Mouse (Mus musculus) urinary bladder, postnatal 36 days (tissue): Measurements from ENCODE around the gene Trmt1.

Experiments
- DNase-seq, 2 experiments: peaks; one replicate each; pipeline ENCODE4 v3.0.0; 2022; ENCODE audit warnings: low spot score in 2 of 2, mixed read lengths in 1 of 2

Trmt1 gene

GRCm38 (mm10) chr8:84686191-84687002 is at the start of gene Trmt1:
Trmt1 (plus strand) TSS chr8:84686307.
- no peak for DNase-seq

DNA sequence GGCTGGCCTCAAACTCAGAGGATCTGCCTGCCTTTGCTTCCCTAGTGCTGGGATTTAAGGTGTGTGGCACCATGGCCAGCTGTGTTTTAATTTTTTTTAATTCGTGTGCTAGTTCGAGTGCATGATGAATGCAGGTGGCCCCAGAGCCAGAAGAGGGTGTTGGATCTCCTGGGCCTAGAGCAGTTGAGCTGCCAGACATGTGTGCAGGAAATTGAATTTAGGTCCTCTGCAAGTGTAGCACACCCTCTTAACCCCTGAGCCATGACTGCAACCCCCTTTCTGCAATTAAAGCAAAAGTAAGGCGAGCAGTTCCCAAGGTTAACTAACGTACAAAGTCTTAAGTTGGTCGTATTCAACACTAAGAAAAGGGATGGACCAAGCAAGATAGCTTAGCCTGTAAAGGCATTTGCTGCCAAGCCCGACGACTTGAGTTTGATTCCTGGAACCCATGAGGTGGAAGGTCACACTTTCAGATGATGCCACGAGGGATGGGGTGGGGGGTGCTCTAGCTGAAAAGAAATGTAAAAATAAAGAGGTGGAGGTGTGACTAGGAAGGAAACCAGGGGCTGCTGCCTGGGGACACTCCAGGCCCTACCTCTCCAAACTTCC is 48.1 kb upstream of the Trmt1 start:
- DNase-seq = no peak

DNA sequence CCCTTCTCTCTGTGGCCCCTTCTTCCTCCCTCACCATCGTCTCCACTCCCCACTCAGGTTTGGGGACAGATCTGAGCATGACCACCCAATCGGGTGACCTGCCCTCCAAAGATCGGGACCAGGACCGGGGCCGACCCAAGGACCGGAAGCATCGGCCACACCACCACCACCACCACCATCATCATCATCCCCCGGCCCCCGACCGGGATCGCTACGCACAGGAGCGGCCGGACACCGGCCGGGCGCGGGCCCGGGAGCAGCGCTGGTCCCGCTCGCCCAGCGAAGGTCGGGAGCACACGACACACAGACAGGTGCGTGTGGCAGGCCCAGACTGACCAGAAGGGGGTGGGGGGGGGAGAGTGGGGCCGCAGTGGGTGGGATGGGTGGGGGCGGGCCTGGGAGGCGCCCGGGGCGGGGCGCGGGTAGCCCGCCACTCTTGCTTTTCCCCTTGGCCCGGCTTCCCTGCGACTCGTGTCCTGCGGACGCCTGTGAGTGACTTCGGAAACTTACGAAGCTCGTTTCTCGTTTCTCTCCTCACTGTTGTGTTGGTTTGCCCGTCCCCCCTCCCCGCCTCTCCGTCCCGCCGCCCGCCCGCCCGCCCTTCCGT is 47.4 kb upstream of the Trmt1 start:
- no peak for DNase-seq

DNA sequence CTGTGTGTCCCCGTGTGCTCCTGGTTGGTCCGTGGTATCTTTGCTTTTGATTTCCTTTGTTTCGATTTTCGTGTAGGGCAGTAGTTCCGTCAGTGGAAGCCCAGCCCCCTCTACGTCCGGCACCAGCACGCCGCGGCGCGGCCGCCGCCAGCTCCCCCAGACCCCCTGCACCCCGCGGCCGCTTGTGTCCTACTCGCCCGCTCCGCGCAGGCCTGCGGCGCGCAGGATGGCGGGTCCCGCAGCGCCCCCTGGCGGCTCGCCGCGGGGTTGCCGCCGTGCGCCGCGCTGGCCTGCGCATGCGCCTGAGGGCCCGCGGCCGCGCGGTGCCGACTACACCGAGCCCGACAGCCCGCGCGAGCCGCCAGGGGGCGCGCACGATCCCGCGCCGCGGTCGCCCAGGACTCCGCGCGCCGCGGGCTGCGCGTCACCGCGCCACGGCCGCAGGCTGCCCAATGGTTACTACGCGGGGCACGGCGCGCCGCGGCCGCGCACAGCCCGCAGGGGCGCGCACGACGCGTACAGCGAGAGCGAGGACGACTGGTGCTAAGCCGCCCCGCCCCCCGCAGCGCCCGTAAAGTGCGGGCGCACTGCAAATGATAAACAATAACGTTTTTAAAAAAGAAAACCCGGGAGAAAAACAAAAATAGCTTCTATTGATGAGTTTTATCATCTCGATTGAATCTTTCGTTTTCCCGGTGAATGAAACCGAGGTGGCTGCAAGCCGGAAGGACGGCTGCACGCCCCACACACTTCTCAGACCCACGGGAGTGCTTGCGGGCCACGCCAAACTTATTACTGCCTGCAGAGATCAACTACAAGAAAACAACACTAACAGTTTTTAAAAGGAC is 46.7 kb upstream of the Trmt1 start:
- DNase-seq = peak; percentile 89 to 92

- DNase-seq = no peak
These were observed 46.0 kb upstream of the Trmt1 start for GRCm38 (mm10) chr8:84640010-84640588.

GRCm38 (mm10) chr8:84640617-84641294 is 45.4 kb upstream of the Trmt1 start:
- DNase-seq = no peak

GRCm38 (mm10) chr8:84641578-84642361 is 44.3 kb upstream of the Trmt1 start:
- DNase-seq = no peak

- DNase-seq = no peak
These were observed 43.1 kb upstream of the Trmt1 start for GRCm38 (mm10) chr8:84643019-84643418.

DNA sequence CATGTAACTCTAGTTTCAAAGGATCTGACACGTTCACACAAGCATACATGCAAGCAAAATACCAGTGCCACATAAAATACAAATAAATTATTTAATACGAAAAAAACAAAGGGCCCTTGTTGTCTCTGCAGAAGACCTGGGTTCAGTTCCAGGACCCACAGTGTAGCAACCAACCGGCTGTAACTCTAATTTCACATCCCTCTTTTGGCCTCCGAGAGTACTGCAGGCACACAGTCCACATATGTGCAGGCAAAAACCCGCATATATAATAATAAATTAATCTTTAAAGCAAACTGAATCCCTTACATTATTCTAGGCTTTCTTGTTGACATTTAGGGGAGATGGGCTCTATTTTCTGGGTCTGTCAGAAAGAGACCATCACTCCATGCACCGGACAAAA is 39.3 kb upstream of the Trmt1 start:
- no peak for DNase-seq

- DNase-seq = no peak
These were observed 38.6 kb upstream of the Trmt1 start for GRCm38 (mm10) chr8:84647461-84647901.

DNA sequence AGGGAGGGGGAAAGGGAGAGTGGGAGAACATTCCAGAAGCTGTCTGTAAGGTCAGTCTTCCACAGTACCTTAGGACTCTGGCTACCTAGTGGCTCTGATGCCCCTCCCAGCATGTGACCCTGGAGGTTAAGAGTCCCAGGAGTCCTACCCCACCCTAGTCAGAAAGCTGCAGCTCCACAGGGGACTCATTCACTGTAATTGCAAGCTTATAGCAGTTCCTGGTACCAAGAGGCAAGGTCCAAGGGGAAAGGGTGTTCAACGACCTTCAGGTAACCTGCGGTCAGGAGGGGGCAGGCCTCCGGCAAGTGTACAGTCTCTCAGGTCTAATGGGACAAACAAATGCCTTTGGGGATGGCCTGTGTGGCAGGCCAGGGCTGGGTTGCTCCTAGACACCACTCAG is 35.9 kb upstream of the Trmt1 start:
- no peak for DNase-seq

DNA sequence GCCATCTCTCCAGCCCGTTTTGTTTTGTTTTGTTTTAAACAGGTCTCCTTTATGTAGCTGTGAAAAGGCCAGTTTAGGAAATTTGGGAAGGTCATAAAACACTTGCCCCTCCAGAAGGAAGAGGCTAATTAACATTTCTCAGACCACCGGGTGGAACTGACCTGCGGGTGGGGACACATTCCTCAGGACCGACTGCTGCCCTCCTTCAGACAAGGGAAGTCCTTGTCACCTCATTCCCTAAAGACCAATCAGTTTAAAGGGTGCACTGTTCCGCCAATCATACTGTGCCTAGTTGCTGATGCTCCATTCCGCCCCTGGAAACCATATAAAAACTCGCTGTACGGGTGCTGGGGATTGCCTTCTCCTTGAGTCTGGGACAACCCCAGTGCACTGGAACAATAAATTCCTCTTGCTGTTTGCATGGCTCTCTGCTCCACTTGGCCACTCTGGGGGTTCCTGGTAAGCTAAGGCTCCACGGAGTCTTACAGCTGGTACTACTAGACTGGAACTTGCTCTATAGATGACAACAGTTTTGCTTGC is 32.9 kb upstream of the Trmt1 start:
- no peak for DNase-seq

DNA sequence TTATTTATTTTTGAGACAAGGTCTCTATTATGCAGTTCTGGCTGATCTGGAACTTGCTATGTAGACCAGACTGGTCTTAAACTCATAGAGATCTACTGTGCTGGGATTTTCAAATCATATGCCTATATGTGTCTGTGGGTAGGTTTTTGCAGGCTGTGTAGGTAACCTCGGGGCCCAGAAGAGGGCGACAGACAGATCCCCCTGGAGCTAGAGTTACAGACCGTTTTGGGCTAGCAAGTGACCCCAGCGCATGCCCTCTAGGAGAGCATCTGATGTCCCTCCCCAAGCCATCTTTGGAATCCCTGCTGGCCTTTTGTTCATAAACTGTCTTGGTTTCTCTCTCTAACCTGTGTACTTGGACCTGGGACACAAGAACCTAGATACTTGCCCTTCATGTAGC is 31.5 kb upstream of the Trmt1 start:
- no peak for DNase-seq

GRCm38 (mm10) chr8:84655336-84656190 is 30.5 kb upstream of the Trmt1 start:
- no peak for DNase-seq

GRCm38 (mm10) chr8:84656191-84656525 is 29.9 kb upstream of the Trmt1 start:
- no peak for DNase-seq

DNA sequence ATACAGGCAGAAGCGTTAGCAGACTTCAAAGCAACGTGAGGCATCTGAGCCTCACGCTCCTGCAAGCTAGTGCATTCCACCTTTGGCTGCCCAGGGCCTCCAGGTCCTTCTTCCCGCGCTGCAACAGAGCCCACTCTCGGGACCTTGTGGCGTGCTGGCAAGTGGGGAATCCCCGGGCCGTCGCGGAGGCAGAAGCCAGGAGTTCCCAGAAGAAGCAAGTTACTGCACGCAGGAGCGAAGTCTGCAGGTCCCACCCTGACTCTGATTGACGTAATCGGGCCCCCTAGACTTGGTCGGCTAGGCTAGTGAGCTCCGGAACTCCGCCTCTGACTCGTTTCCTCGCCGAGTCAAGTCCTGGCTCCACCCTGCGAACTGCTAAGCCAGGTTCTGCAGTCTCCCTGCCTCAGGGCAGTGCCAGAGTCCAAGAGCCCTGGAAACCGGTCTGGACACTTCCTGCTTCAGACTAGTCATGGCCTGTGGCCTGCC is 29.4 kb upstream of the Trmt1 start:
- peak; percentile 80 to 89 for DNase-seq

- no peak for DNase-seq
These were observed 28.9 kb upstream of the Trmt1 start for GRCm38 (mm10) chr8:84657203-84657602.

- no peak for DNase-seq
These were observed 28.4 kb upstream of the Trmt1 start for GRCm38 (mm10) chr8:84657680-84658079.

GRCm38 (mm10) chr8:84658951-84659350 is 27.2 kb upstream of the Trmt1 start:
- DNase-seq = no peak
